Mouse (Mus musculus) inflammation-experienced regulatory T-cells, adult 6 months (primary cell): ENCODE results near the gene C1qtnf2. TPM values are rescaled to one million over a fixed set of nuclear protein-coding genes. Genes with fewer than 3 reads are reported as not detected.

Source experiments
- ATAC-seq: one replicate; pipeline ENCODE4 v1.8.0; 2017
- polyA plus RNA-seq, 3 experiments: library from polyadenylated mRNA; unstranded; fragments of 100-300 nt; shearing (Covaris generic); gene quantifications; one replicate each; pipeline ENCODE4 v1.2.1; 2017

C1qtnf2 gene
- not detected for polyA plus RNA-seq

- ATAC-seq, result peak; percentile 43
Observed at GRCm38 (mm10) chr11:43474225-43474774, at the start of gene C1qtnf2. C1qtnf2 (plus strand) TSS chr11:43474276.

DNA sequence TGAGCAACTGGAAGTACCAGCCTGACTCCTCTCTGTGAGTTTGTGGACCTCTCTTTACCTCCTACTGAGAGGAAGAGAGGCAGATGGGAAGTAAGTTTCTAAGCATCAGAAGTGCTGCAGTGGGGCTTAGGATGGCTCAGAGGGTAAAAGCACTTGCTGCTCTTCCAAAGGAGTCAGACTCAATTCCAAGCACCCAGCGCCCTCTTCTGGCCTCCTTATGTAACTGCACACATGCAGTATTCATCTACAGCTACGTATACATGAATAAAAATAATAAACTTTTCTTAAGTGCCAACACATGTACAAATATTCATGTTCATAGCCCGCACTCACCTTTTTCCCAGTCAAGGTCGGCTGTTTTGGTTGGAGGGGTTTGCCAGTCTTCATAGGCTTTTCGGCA lies 49.7 kb upstream of the C1qtnf2 start:
- ATAC-seq, result no peak

- ATAC-seq, result no peak
Observed at GRCm38 (mm10) chr11:43425166-43425709, 48.8 kb upstream of the C1qtnf2 start.

DNA sequence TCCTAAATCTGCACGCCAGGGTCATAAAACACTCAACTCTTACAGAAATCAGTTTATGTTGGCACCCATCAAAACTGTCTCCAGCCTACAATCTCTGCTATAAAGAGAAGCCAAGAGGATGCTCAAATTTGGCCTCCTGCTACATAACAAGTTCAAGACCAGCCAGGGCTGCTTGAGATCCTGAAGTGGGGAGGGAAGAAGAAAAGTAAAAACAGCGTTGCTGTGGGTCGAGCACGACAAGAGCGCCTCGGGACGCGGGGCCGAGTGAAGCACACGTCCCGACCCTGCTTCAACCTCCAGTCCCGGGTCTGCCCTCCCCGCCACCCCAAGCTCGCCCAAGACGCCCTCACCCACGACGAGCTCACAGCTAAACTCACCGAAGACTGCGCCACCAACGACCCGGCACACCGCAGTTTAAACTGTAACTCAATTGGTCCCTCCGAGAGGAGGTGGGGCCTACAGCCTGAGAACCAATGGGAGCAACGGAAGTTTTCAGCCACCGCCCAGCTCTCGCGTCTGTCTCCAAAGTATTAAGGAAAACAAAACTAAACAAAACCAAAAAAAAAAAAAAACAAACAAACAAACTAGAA lies 48.2 kb upstream of the C1qtnf2 start, which contains the start of gene Pttg1:
Gene Pttg1 (minus strand): TSS at position 428 of the 590 bp plus-strand sequence.
- peak; percentile 100 for ATAC-seq

GRCm38 (mm10) chr11:43426414-43426884 lies 47.6 kb upstream of the C1qtnf2 start:
- peak; percentile 4 for ATAC-seq

DNA sequence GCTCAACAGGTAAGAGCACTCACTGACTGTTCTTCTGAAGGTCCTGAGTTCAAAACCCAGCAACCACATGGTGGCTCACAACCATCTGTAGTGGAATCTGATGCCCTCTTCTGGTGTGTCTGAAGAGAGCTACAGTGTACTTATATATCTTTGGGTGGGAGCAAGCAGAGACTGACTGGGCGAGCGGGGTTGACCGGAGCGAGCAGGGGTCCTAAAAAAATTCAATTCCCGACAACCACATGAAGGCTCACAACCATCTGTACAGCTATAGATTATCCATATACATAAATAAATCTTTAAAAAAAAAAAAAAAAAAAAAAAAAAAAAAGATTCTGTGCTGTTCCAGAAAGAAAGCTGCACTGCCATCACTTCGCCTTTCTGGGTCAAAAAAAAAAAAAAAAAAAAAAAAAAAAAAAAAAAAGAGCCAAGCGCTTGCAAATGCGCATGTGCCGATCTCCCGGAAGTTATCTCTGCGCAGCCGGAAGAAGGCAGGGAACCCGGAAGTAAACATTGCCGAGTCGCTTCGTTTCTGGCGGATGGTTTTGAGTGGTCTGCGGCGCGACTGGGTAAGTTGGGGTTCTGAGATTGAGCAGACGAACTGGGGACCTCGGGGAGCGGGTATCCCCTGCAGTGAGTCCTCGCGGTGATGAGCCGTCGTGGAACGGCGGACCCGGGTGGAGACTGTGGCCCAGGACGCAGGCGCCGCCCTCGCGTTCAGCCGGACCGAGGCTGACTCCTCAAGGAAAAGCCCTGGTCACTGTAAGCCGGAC lies 40.6 kb upstream of the C1qtnf2 start, which contains the start of gene Slu7:
Gene Slu7 (plus strand): TSS at position 491 of the 770 bp plus-strand sequence.
- ATAC-seq, result peak; percentile 95

DNA sequence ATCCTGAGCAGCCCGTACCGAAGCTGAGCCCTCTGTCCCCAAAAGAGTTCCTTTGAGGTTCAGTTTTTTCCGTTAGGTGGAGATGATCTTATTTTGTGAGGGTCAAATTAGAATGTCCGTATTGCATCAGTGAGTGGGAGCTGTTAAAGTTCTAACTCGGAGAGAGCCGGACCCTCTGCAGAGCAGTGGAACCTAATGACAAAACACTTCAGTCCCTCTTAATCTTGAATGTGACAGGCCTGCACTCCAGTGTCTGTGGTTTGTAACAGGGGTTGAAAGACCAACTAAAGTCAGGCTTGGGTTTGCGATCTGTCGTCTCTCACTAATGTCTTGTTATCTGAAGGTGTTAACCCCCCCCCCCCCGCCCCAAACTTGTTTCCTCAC lies 40.1 kb upstream of the C1qtnf2 start:
- ATAC-seq, result no peak

- ATAC-seq, result no peak
Observed at GRCm38 (mm10) chr11:43441121-43441520, 33.0 kb upstream of the C1qtnf2 start.

GRCm38 (mm10) chr11:43443183-43443582 lies 30.9 kb upstream of the C1qtnf2 start:
- ATAC-seq, result no peak

DNA sequence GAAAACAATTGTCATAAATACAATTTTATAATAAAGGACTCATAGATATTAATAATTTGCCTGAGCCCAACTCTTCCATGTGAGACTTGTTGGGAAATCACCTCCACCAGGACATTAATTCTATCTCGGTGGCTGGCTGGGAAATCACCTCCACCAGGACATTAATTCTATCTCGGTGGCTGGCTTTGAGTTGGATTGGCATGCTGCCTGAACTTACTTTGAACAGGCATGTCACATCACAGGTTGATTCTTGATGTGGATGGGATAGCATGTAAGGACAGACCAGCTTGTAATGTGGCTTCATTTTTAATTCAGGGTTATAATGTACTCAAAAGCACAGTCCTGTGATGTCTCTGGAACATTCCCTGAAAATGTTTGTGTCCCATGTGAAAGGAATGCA lies 24.2 kb upstream of the C1qtnf2 start:
- no peak for ATAC-seq

DNA sequence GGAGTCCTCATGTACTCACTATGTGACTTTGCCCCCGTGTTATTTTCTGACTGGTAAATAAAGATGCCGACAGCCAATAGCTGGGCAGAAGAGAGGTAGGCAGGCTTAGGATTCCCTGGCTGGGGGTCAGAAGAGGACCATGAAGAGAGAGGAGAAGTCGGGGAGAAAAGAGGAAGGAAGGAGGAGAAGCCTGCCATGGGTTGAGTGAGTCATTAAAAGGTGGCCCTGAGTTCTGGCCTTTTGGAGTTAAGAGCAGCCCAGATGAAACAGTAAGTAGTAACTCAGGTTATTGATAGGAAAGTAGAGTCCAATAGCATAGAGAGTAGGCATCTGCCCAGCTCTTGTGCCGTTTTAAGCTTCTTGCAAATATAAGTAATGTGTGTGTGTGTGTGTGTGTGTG lies 22.8 kb upstream of the C1qtnf2 start:
- no peak for ATAC-seq

- ATAC-seq, result no peak
Observed at GRCm38 (mm10) chr11:43452266-43452665, 21.8 kb upstream of the C1qtnf2 start.

- no peak for ATAC-seq
Observed at GRCm38 (mm10) chr11:43463204-43463603, 10.9 kb upstream of the C1qtnf2 start.

GRCm38 (mm10) chr11:43470118-43470517 lies 4.0 kb upstream of the C1qtnf2 start:
- ATAC-seq, result no peak

- ATAC-seq, result no peak
Observed at GRCm38 (mm10) chr11:43470881-43471820, 2.9 kb upstream of the C1qtnf2 start.

DNA sequence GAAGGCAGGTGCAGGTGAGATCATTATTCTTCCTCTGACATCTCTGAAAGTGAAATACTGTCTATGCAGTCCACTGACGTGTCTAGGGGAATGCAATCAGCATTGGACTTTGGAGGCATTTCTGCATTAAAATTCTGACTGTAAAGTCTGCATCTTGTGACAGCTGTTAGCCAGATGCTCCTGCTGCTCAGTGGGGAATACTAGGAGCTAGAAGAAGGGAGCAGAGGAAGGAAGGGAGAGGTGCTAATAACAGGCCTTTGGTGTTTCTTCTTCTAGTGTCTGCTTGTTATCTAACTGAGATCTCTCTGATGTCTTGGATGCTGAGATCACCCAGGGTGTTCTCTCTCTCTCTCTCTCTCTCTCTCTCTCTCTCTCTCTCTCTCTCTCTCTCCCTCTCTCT lies 961 bp upstream of the C1qtnf2 start:
- no peak for ATAC-seq

- ATAC-seq, result no peak
Observed at GRCm38 (mm10) chr11:43473635-43474224, 346 bp upstream of the C1qtnf2 start.

GRCm38 (mm10) chr11:43479376-43479775 lies 5.3 kb downstream of the C1qtnf2 start:
- ATAC-seq, result no peak

DNA sequence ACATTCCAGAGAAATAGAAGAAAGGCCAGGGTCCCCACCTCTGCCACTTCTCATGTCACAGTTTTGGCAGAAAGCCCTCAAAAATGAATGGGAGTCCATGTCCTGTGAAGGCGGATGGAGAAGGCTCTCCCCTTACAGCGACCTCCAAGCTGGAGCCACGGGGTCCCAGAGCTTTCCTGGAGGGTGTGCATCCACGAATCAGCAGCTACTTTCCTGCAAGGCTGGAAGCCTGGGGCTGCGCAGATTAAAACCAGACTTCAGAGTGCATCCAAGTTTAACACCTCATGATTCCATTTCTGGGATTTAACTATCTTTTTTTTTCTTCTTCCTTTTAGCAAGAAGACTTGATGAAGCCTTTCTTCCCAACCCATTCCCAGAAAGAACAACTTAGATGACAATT lies 6.5 kb downstream of the C1qtnf2 start:
- no peak for ATAC-seq

DNA sequence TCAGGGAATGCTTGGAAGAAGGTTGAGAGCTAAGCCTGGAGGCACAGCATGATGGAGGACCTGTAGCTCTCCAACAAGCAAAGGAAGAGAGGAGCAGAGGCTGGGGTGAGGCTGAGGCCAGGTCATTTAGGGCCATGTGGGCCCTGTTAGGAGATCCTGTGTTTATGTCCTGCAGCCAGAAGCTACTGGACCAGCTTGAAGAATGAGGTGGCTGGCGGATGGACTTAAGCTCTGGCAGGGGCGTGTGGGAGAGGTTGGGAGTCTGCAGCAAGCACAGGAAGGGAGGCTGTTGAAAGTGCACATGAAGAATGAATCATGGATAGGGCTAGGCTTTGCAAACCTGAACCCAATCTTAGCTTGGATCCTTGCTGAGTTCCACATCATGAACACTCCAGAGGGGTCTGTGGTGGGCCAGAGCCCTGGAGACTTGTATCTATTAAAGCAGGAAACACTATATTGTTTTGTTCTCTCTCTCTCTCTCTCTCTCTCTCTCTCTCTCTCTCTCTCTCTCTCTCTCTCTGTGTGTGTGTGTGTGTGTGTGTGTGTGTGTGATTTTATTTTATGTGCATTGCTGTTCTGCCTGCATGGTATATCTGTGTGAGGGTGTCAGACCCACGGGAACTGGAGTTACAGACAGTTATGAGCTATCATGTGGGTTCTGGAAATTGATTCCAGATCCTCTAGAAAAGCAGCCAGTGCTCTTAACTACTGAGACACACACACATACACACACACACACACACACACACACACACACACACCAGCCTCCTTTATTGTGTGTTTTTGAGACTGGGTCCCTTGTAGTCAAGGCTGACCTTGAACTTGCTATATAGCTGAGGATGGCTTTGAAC lies 7.8 kb downstream of the C1qtnf2 start:
- no peak for ATAC-seq
